Mouse (Mus musculus): ENCODE measurements around the gene Cfap300.

The Cfap300 gene

GRCm38 (mm10) chr9:7980162-7980561, 62.5 kb downstream of the Cfap300 start:
- no peak for DNase-seq

- DNase-seq: no peak
Measured at GRCm38 (mm10) chr9:7979153-7979916, 63.3 kb downstream of the Cfap300 start.

- DNase-seq: no peak
Measured at GRCm38 (mm10) chr9:7978502-7978901, 64.1 kb downstream of the Cfap300 start.

GRCm38 (mm10) chr9:7977587-7977986, 65.0 kb downstream of the Cfap300 start:
- DNase-seq: no peak

- no peak for DNase-seq
Measured at GRCm38 (mm10) chr9:7971993-7972392, 70.6 kb downstream of the Cfap300 start.
